Mouse (Mus musculus): ENCODE results near the gene Hs3st3b1. TPM values are rescaled to one million over a fixed set of nuclear protein-coding genes. Genes with fewer than 3 reads are reported as not detected.

Gene Hs3st3b1
- polyA plus RNA-seq, 1 experiment from 2014 or later, result 26.1 TPM

- Histone ChIP-seq H3K4me3 (no peak overlapping the region), H3K27ac (no peak overlapping the region), H3K4me2 (replicated peaks) (no peak overlapping the region), H3K27me3 (peaks cover 4% of the 10 kb centered on the region; the same call in 1 of the 2 replicates), H3K4me1 (peaks cover 32% of the 10 kb centered on the region), H3K9me3 (no peaks in the 10 kb centered on the region), H3K9ac (no peak overlapping the region), H3K36me3 (peaks cover 20% of the 10 kb centered on the region)
- 48% methylated on average over 9 of the region's 9 CpGs for whole genome bisulfite sequencing
- no peak for ATAC-seq (ENCODE audit: low FRiP score, low read depth)
Measured at GRCm38 (mm10) chr11:63906552-63907353, 15.3 kb downstream of the Hs3st3b1 start.

GRCm38 (mm10) chr11:63904787-63905186 is 17.3 kb downstream of the Hs3st3b1 start:
- Histone ChIP-seq H3K4me1 (peaks cover 20% of the 10 kb centered on the region), H3K36me3 (peaks cover 20% of the 10 kb centered on the region), H3K27ac (no peak overlapping the region), H3K4me3 (no peak overlapping the region), H3K9me3 (no peaks in the 10 kb centered on the region), H3K4me2 (replicated peaks) (no peak overlapping the region), H3K9ac (no peak overlapping the region), H3K27me3 (peaks cover 5% of the 10 kb centered on the region; the same call in 1 of the 2 replicates)
- no peak for ATAC-seq (ENCODE audit: low FRiP score, low read depth)
- WGBS, result 46% methylated on average over 4 of the region's 4 CpGs

- peaks cover 16% of the 10 kb centered on the region for H3K36me3 ChIP-seq
- no peak overlapping the region for H3K4me2 ChIP-seq (replicated peaks)
- no peak for ATAC-seq (ENCODE audit: low FRiP score, low read depth)
- WGBS, result 29% methylated on average over 9 of the region's 9 CpGs
- no peak overlapping the region for H3K27ac ChIP-seq
- H3K4me1 ChIP-seq, result peaks cover 22% of the 10 kb centered on the region
- 0 out of 2 replicates have a peak overlapping the region, but pooled peaks have one; percentile 8 for H3K9ac ChIP-seq
- H3K27me3 ChIP-seq, result peaks cover 5% of the 10 kb centered on the region; the same call in 1 of the 2 replicates
- H3K4me3 ChIP-seq, result no peak overlapping the region
- H3K9me3 ChIP-seq, result no peaks in the 10 kb centered on the region
Measured at GRCm38 (mm10) chr11:63898509-63899168, 23.5 kb downstream of the Hs3st3b1 start.

- H3K4me1 ChIP-seq, result peaks cover 28% of the 10 kb centered on the region
- H3K9ac ChIP-seq, result no peak overlapping the region
- ATAC-seq (ENCODE audit: low FRiP score, low read depth), result no peak
- H3K27me3 ChIP-seq, result peaks cover 5% of the 10 kb centered on the region; the same call in 1 of the 2 replicates
- no peak overlapping the region for H3K4me2 ChIP-seq (replicated peaks)
- no peaks in the 10 kb centered on the region for H3K9me3 ChIP-seq
- H3K36me3 ChIP-seq, result peaks cover 10% of the 10 kb centered on the region
- WGBS, result 65% methylated on average over 13 of the region's 13 CpGs
- no peak overlapping the region for H3K4me3 ChIP-seq
- no peak overlapping the region for H3K27ac ChIP-seq
Measured at GRCm38 (mm10) chr11:63897856-63898508, 24.1 kb downstream of the Hs3st3b1 start.

- Histone ChIP-seq H3K36me3 (peaks cover 5% of the 10 kb centered on the region), H3K27me3 (peaks cover 5% of the 10 kb centered on the region; the same call in 1 of the 2 replicates), H3K9ac (no peak overlapping the region), H3K4me3 (no peak overlapping the region), H3K9me3 (no peaks in the 10 kb centered on the region), H3K4me1 (peaks cover 32% of the 10 kb centered on the region), H3K4me2 (replicated peaks) (no peak overlapping the region), H3K27ac (no peak overlapping the region)
- 82% methylated on average over 2 of the region's 2 CpGs for WGBS
- ATAC-seq (ENCODE audit: low FRiP score, low read depth), result no peak
Measured at GRCm38 (mm10) chr11:63897011-63897410, 25.1 kb downstream of the Hs3st3b1 start.

- Histone ChIP-seq H3K27ac (0 out of 2 replicates have a peak overlapping the region, but pooled peaks have one; percentile 4), H3K4me1 (peaks cover 46% of the 10 kb centered on the region), H3K9ac (no peak overlapping the region), H3K9me3 (no peaks in the 10 kb centered on the region), H3K27me3 (no peaks in the 10 kb centered on the region), H3K36me3 (peaks cover 5% of the 10 kb centered on the region), H3K4me2 (replicated peaks) (no peak overlapping the region), H3K4me3 (no peak overlapping the region)
- no peak for ATAC-seq (ENCODE audit: low FRiP score, low read depth)
- WGBS, result 52% methylated on average over 6 of the region's 6 CpGs
Measured at GRCm38 (mm10) chr11:63894188-63894587, 27.9 kb downstream of the Hs3st3b1 start.

- no peak overlapping the region for H3K4me2 ChIP-seq (replicated peaks)
- H3K9ac ChIP-seq, result no peak overlapping the region
- WGBS, result 87% methylated on average over 6 of the region's 6 CpGs
- peaks cover 7% of the 10 kb centered on the region for H3K36me3 ChIP-seq
- H3K4me1 ChIP-seq, result peaks cover 39% of the 10 kb centered on the region
- no peak overlapping the region for H3K27ac ChIP-seq
- no peaks in the 10 kb centered on the region for H3K9me3 ChIP-seq
- 0 out of 2 replicates have a peak, but pooled peaks cover 2% of the 10 kb centered on the region for H3K27me3 ChIP-seq
- no peak overlapping the region for H3K4me3 ChIP-seq
- no peak for ATAC-seq (ENCODE audit: low FRiP score, low read depth)
Measured at GRCm38 (mm10) chr11:63893557-63893956, 28.5 kb downstream of the Hs3st3b1 start.

GRCm38 (mm10) chr11:63891479-63892020 is 30.5 kb downstream of the Hs3st3b1 start:
- no peak overlapping the region for H3K27ac ChIP-seq
- H3K4me3 ChIP-seq, result no peak overlapping the region
- H3K36me3 ChIP-seq, result peaks cover 17% of the 10 kb centered on the region
- no peak overlapping the region for H3K4me2 ChIP-seq (replicated peaks)
- no peak for ATAC-seq (ENCODE audit: low FRiP score, low read depth)
- WGBS, result 37% methylated on average over 7 of the region's 7 CpGs
- H3K27me3 ChIP-seq, result 0 out of 2 replicates have a peak, but pooled peaks cover 6% of the 10 kb centered on the region
- H3K4me1 ChIP-seq, result peaks cover 32% of the 10 kb centered on the region
- no peaks in the 10 kb centered on the region for H3K9me3 ChIP-seq
- no peak overlapping the region for H3K9ac ChIP-seq

GRCm38 (mm10) chr11:63883385-63883784 is 38.7 kb downstream of the Hs3st3b1 start:
- WGBS, result 84% methylated on average over 3 of the region's 3 CpGs
- Histone ChIP-seq H3K4me1 (peaks cover 9% of the 10 kb centered on the region; the same call in 1 of the 2 replicates), H3K4me3 (no peak overlapping the region)

GRCm38 (mm10) chr11:63880296-63880695 is 41.8 kb downstream of the Hs3st3b1 start:
- Histone ChIP-seq H3K4me1 (peaks cover 9% of the 10 kb centered on the region; the same call in 1 of the 2 replicates), H3K9ac (no peak overlapping the region), H3K4me3 (no peak overlapping the region), H3K9me3 (no peaks in the 10 kb centered on the region), H3K36me3 (no peaks in the 10 kb centered on the region), H3K27ac (no peak overlapping the region), H3K27me3 (0 out of 2 replicates have a peak, but pooled peaks cover 2% of the 10 kb centered on the region), H3K4me2 (replicated peaks) (no peak overlapping the region)
- 72% methylated on average over 2 of the region's 2 CpGs for WGBS
- no peak for ATAC-seq (ENCODE audit: low FRiP score, low read depth)

More at GRCm38 (mm10) chr11:63883385-63883784, 38.7 kb downstream of the Hs3st3b1 start:
- Histone ChIP-seq H3K36me3 (peaks cover 13% of the 10 kb centered on the region), H3K27me3 (0 out of 2 replicates have a peak, but pooled peaks cover 5% of the 10 kb centered on the region), H3K9me3 (no peaks in the 10 kb centered on the region), H3K27ac (no peak overlapping the region), H3K4me2 (replicated peaks) (no peak overlapping the region), H3K9ac (no peak overlapping the region)
- no peak for ATAC-seq (ENCODE audit: low FRiP score, low read depth)

- H3K4me2 ChIP-seq (replicated peaks), result no peak overlapping the region
- no peak overlapping the region for H3K9ac ChIP-seq
- H3K27ac ChIP-seq, result no peak overlapping the region
- H3K27me3 ChIP-seq, result 0 out of 2 replicates have a peak, but pooled peaks cover 2% of the 10 kb centered on the region
- no peak overlapping the region for H3K4me3 ChIP-seq
- no peaks in the 10 kb centered on the region for H3K36me3 ChIP-seq
- H3K9me3 ChIP-seq, result no peaks in the 10 kb centered on the region
- peaks cover 9% of the 10 kb centered on the region; the same call in 1 of the 2 replicates for H3K4me1 ChIP-seq
- WGBS, result 46% methylated on average over 10 of the region's 10 CpGs
- no peak for ATAC-seq (ENCODE audit: low FRiP score, low read depth)
Measured at GRCm38 (mm10) chr11:63879261-63879660, 42.8 kb downstream of the Hs3st3b1 start.

Data from limb, embryonic 13.5 days (tissue).